Mouse (Mus musculus) urinary bladder, adult 18-20 months (tissue): ENCODE data around the gene Zranb1.

Experiments used
- DNase-seq, 2 experiments: peaks; one replicate each; pipeline ENCODE4 v3.0.0; 2022; ENCODE audit warnings: low spot score in 2 of 2, mixed read lengths in 2 of 2

Gene Zranb1

DNA sequence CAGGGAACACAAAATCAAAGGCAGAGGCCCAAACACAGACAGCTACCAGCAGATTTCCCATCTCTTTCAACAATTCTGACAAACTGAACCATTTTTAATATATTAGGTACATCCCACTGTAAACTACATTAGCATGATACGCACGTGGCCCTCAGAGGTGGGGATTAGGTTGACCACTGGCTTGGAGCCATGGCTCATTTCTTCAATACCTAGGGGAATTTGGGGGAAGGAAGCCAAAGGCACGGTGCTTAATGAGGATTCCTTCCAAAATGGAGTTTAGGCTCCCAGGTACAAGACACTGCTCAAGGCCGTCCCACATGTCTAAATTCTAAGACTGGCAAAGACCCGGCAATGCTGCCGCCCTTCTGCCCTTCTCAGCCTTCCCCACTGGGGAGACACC, 71.3 kb downstream of the Zranb1 start:
- no peak for DNase-seq

DNA sequence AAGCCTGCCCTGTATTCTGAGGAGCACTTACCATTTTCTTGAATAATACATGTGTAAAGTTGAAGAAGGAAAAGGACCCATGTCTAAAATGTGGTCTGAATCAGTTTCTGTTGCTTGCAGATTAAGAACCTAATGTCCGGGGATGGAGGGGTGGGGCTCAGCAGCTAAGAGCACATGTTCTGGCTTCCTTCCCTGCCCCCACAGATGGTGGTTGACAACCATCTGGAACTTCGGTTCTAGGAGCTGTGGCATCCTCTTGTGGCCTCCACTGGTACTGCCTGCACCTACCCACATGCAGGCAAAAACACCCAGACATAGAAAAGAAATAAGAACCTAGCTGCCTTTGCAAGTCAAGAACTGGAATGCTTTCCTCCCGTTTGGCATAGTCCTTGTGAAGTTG, 72.5 kb downstream of the Zranb1 start:
- DNase-seq: peak; percentile 45 to 57

DNA sequence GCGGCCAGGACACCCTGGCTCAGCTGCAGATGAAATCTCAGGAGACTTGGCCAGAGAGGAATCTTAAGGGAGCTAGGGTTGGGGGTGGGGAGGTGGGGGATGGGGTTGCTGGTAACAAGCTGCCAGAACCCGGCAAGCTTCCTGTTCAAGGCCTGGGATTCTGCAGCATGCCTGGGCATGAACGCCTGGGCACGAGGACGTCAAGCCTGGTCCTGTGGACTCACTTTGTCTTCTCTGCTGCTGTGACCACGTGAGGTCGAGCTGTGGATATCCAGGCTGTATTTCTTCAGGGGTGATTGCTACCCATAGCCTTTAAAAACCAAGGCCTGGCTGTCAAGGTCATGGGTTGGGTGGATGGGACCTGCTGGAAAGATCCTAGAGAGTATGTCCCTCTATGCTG, 74.8 kb downstream of the Zranb1 start:
- DNase-seq: peak; percentile 39 to 60

DNA sequence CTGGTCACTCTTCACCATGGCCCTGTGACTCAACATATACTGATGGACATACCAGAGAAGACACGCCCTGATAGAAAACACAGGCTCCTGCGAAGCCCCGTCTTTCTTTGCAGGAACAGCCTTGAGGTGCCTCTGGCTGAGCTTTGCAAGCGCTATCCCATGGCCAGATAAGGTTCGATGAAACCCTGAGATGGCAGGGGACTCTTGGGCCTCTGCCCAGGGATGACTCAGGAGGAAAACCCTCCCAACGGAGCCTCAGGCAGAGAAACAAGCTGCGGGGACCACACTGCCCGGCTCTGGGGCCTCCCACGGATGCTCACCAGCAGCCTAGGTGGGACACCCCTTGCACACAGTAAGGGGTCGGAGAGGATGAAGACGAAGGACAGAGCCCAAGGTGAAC, 76.4 kb downstream of the Zranb1 start:
- peak; percentile 54 to 57 for DNase-seq

DNA sequence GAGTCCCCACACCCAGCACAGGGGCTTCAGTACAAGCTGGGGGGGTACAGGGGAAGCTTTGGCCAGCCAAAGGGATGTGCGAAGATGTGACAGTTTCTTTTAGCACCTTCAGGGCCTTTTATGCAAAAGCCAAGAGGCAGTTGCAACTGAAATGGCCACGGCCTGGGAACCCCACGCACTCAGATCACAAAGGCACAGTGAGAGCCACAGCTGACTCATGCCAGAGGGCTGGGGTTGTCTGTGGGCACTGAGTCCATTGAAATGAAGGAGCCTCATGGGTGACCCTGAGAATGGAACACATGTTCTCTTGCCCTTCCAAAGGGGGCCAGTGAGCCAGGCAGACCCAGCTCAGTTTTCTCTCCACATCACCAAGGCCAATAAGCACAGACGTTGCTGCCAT, 77.7 kb downstream of the Zranb1 start:
- DNase-seq: no peak

DNA sequence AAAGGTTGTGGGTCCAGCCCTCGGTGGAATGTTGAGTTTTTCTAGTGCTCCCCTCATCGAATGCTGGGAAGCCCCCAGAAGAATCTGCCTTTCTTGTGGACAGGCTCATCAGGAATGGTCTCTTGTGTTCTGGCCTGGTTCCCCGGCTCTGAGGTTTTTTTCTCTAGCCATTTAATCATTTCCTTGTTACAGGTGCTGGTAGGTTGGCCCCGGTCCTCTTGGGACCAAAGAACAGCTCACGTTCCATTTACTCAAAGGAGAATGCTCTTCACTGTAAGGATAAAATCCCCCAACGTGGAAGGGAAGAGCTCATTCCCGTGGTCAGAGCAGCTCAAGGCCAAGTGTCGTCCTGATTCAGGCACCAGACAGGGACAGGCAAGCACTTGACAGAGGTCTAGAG, 78.7 kb downstream of the Zranb1 start:
- DNase-seq: no peak

DNA sequence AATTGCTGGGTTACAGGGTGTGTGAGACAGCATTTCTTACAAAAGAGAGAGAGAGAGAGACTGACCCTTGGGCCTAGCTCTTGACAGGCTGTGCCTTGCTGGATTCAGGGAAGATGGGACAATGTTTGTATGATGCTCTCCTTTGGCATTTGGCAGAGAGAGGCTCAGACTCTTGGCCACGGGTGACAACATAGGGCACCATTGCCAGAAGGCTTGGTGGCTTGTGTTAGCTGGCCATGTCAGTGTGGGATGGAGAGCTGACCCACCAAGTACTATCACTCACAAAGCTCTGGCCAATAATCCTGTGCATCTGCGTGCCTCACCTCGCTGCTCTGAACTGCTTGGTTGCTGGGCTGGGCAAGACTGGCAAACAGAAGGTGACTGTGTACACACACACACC, 79.5 kb downstream of the Zranb1 start:
- no peak for DNase-seq

DNA sequence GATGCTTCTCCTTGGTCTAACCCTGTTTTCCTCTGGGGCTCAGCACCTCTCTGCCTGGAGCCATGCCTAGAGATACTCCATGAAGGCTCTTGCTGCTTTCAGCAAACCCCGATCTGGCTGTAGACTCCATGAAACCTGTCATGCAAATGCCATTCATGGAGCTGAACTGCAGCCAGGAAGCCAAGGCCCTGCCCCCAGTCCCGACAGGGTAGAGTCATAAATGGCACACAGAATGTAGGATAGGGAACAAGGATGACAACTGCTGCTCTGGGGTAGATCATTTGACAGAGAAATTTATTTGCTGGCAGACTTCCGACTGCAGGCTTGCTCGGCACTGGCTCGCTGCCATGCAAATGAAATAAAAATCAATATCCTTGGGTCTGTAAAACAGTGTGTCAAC, 80.2 kb downstream of the Zranb1 start:
- DNase-seq: no peak

DNA sequence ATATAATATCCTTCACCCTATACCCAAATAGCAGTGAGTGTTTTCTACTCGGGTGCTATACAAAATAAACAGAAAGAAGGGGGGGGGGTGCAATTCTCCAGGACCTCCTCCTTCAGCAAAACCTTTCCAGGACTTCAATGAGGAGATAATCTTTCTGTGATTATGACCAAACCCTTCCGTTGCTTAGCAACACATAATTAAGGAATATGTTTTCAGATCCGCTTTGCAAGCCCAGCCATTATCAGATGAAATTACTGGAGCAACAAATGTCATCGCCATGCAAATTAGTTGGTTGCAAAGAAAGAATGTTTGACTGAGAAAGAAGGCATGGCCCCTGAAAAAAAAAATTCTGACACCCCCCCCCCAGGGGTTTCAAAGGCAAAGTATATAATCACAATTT, 80.7 kb downstream of the Zranb1 start:
- no peak for DNase-seq

DNA sequence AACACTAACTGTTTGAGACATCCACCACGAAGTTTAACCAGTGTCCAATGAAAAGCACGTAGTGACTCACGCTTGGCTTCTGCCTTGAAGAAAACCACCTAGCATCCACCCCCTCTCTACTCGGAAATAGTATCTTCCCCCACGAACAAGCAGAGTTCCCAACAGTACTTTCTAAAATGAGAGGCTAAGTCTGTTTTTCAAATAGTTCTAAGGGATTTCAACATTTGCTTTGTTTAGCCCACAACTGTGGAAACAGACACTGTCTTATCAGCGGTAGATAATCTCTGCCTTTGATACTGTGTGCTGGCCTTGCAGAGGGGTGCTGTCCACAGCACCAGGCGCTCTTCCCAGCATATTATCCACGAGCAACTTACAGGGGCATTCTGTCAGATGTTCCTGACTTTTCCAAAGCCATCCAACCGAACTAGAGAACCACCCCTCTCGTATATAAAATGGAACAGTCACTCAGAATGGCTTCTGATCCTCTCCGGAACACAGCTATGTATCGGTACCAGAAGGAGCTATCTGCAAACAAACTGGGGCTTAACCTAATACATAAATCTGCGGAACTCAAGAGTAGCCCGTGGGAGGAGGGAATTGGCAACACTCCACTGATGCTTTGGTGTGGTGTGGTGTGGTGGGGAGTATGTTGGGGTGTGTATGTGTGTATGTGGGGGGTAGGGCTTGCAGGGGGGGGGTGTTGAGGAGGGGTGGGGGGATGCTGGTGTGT, 81.9 kb downstream of the Zranb1 start:
- no peak for DNase-seq

DNA sequence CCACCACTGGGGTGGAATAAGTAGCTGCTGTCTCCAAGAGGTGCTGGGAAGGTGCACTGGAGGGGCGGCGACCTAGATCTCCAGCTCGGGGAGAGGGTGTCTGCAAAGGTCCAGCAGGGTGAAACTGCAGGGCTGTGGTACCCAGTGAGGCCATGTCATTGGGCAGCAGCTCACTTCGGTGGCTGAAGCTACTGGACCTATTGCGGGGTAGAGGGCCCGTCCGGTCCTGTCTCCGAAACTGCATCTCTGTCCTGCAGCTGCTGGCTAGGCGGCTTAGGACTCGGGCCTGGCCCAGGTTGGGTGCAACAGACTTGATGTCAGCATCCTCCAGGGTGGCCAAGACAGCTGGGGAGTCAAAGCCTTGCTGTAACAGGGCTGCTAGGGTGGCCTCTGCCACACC, 83.0 kb downstream of the Zranb1 start:
- DNase-seq: no peak

DNA sequence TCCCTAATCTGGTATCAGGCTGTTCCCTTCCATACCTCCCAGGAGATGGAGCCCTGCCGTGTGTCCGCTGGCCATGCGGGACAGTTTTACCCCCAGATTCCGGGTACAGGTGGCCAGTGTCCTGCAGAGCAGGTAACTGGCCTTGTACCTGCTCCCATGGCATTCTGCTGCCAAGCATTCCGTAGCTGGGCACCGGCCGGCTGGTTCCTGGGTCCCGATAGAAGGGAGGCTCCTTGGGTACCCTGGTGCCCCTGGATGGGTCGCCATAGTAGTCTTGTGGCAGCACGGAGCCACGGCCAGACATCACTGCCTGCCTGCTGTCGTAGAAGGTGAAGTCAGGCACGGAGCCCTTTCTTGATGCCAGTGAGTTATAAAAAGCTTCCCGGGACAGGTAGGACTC, 83.7 kb downstream of the Zranb1 start:
- no peak for DNase-seq

DNA sequence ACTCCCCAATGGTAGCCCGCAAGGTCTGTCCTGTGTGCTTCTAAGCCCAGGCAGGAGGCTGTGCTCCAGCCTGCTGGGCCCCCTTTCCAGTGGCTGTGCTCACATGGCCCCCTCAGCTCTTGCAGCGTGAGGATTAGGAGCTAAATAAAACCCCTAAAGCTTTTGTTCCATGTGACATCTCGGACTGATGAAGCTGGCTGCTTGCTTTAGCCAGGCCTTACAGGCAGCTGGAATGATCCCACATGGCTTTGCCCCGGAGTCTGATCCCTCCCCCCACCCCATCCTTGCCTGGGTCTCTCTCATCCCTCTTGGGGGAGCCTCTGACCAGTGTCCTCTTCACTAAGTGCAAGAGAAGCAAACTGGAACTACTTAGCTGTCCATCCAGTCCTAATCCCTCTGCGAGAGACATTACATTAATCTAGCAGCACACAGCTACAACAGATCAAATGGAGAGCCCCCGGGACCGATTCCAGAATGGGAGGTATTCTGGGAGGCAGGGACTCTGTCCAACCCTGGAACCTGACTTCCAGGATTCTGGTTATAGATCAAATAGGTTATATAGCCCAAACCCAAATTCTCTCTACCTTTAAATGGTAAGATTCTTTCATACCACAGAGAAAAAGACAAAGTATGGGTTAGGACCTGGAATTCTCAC, 84.6 kb downstream of the Zranb1 start:
- DNase-seq: no peak

DNA sequence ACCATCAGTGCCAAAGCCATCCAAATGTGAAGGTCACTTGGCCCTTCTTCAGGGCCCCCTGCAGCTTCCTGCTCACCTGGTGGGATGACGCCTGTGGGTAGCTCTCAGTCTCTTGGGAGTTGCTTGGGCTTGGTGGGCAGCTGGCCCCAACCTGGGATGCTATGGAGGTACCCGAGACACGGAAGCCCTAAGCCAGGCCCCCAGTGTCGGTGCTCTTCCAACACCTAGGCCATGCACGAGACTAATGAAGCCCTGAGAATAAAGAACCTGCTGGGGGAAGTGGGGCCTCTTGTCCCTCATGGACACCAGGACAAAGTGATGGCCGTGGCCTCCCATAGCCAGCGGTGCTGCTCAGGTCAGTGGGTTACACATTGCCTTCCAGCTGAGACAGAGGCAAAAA, 88.0 kb downstream of the Zranb1 start:
- no peak for DNase-seq

DNA sequence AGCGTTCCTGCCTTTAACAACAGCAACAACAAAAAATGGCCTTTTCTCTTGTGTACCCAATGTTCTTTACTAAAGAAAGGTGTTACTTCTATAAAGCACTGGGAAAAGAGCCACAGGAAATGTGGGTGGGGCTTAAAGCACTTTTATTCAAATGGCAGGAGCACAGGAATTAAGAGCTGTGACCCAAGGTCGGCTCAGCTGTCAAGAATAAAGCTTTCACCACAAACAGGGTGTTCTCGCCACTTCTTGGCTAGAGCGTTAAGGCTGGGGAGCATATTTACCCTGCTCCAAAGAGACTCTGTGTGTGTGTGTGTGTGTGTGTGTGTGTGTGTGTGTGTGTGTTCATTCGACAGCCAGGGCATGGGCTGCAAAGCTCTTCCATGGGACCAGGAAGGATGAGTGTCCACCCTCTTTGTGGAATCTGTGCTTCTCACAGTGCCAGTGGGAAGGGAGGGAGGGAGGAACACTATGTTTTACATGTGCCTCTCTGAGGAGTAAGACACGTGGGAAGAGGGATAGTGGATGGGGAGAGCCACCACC, 88.6 kb downstream of the Zranb1 start:
- DNase-seq: no peak

DNA sequence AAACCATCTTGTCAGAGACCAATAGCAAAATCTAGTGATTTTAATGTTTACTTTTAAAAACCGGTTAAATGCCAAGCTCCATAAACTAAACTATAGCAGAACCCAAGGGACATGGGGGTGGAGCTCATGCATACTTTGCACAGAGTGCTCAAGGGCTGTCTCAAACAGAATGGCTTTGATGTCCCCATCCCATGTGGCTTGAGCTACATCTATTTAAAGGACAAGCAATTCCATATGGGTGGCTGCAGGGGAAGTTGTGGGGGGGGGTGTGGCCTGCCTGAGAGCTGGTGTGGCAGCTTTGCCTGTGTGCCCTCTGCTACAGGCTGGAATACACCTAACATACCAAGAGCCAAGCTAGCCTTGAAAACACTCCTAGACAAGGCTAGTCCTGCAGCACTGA, 93.8 kb downstream of the Zranb1 start:
- no peak for DNase-seq

DNA sequence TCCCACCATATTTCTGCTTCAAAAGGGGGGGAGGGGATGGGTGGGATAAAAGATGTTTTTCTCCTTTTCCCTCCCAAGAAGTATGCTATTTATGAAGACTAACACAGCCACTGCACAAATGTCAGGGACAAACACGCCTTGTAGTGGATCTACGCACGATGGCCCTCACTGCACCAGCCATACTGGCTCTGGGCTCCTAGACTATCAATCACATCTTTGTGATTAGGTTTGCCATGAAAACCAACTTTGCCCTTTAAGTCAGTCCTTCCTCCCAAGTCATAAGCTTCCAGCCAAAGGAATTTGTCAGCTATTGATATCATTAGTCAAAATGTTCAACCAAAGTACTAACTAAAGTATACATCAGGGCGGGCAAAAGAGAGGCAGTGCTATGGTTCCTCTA, 97.0 kb downstream of the Zranb1 start:
- DNase-seq: no peak

DNA sequence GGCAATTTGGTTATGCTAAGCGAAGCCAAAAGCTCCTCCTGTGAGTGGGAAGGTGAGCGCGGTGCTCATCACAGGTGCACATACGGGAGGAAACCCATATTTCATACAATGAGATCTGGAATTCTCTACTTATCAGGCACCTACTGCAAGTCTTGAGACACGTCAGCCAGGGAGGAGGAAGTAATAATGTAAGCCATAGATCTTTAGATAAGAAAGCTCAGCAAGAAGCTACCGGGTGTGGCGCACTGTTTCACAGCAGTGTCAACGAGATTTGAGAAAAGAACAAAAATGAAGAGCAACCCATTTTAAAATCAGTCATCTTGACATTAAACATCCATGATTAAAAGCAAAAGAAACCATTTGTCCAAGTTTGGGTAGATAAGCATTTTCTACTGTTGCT, 98.1 kb downstream of the Zranb1 start:
- DNase-seq: no peak

DNA sequence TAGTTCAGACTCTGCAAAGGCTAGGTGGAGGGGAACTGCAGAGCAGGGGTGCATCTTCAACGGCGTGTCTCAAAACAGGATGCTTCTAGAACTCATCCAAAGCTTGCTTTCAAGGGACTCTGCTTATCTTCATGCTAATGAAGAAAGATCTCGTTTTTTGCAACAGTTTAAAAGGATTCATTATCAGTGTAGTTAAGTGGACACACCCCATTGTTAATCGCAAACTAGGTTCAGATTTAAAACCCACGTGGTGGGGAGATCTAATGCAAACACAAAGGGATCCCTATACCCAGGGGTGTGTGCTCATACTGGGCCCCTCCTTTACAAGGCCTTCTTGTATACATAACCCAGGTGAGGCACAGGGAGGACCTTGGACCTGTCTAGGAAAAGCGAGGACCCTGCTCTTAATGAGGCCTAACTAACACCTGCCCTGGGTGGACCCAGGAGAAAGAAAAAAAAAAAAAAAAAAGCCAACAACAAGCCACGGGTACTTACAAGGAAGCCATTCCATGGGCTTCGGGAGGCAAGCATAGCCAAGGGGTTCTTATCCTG, 98.6 kb downstream of the Zranb1 start:
- DNase-seq: no peak

DNA sequence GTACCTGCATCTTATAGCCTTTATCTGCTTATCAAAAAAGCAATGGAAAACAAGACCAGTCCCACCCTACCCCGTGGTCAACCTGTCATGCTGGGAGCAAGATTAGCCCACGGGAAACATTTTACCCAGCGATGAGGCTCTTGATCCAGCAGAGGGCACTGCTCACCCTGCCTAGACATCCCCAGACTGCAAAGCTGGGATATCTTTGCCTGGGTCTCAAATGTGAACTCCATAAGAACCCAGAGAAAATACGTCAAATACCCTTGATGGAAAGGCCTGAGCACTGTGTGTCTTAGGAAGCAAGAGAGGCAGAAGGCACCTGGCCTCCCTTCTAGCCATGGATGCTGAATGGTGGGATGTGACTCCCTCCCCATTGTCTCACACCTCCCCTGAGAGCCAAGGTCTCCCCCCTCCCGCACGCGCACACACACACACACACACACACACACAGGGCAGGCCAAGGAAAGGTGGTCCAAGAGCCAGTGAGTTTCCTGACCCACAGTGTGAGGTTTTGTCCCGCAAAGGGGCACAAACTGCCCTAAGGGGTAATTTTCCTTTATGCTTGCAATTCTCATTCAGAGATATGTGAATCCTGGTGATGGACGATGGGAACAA, 101.8 kb downstream of the Zranb1 start:
- peak in 1 of 2 experiments; percentile 36 for DNase-seq

DNA sequence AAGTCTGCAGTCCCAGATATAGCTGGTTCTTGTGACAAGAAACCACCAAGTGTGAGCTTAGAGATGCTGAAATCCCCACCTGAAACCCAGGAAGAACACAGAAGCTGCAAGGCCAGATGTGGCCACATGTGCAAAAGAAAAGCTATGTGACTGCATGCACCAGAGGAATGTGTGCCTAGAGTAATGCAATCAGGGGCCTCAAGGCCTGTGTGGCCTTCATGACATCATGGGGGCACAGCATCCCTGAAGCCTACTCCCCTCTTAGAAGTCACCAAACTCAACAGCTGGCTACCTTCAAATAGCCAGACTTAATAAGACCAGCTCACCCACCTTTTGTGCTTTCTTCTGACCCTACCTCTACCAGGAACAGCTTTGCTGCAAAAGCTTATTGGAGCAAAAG, 105.0 kb downstream of the Zranb1 start:
- no peak for DNase-seq
